Mouse (Mus musculus): ENCODE measurements at regions not wholly inside any gene's neighbourhood (a gene's known extent, or its start where the extent isn't known, plus 50 kb on each side); places are given as distances from the start of the nearest gene placed in this dataset.

DNA sequence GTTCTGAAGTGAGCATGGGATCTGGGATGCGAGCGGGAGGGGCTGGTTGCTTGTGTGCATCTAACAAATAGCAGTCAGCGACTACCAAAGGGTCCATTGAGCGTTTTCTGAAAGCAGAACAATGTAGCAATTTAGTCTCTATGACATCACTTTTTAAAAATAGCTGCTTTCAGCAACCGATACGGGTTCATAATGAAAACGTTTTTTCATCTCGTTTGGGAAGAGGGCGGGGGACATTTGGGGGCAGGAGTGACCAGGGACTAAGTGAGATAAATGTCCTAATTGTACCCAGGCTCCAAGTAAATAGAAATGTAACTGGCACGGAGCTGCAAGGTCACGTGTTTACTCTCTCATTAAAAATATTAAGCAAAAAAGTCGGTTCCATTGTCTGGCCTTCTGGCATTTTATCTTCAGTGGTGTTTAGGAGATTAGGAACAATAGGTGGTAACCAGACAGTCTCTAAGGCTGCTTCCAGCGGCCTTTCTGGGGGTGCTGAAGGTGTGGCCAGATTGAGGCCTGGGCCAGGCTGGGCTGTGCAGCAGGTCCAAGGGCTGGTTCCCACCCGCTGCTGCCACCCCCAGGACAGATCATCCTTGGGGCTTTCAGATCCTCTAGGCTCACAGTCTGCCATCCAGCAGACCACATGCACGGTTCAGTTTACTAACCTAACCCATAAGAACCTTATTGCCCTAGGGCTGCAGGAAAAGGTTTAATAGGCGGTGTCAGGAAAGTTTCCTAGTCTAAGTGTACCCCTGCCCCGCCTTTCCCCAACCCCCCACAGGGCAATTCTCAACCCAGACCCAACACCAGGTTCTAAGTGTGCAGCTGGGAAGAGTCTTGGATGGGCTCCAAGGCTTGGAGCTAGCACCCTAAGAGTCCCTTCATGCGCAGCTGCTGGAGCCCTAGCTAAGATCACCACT lies 1126.5 kb upstream of the Gulo start:
- Histone ChIP-seq H3K36me3 (no peaks in the 10 kb centered on the region), H3K27me3 (no peaks in the 10 kb centered on the region), H3K9me3 (no peaks in the 10 kb centered on the region), H3K4me2 (replicated peaks) (peak overlapping the region; percentile 1), H3K27ac (replicated peaks) (peak overlapping the region; percentile 78), H3K9ac (replicated peaks) (no peak overlapping the region), H3K4me3 (no peak overlapping the region), H3K4me1 (peaks cover 32% of the 10 kb centered on the region)
- ATAC-seq (replicated peaks), result peak; percentile 95
- WGBS, result 5% methylated on average over 18 of the region's 18 CpGs

DNA sequence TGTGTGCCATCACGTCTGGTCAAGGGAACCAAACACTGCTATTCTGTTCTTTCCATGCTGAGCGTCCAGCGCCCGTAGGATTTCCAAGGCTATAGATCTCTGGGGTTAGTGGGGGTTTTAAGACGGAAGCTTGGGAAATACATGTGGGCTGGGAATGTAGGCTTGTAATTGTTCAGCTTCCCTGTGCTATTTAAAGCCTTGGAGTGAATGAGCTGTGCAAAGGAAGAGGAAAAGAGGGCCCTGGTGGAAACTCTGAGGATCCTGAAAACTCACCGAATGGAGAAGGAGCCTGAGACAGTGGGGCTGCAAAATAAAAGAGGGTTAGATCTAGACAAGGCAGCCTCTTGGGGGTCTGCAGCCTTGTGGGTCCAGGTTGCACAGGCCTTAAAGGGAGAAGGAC lies 1124.2 kb upstream of the Gulo start:
- no peak overlapping the region for H3K4me3 ChIP-seq
- no peaks in the 10 kb centered on the region for H3K27me3 ChIP-seq
- H3K4me2 ChIP-seq (replicated peaks), result no peak overlapping the region
- no peak overlapping the region for H3K9ac ChIP-seq (replicated peaks)
- no peak overlapping the region for H3K27ac ChIP-seq (replicated peaks)
- ATAC-seq (replicated peaks), result no peak
- 0 out of 2 replicates have a peak, but pooled peaks cover 5% of the 10 kb centered on the region for H3K9me3 ChIP-seq
- H3K36me3 ChIP-seq, result no peaks in the 10 kb centered on the region
- H3K4me1 ChIP-seq, result peaks cover 32% of the 10 kb centered on the region
- 69% methylated on average over 6 of the region's 6 CpGs for WGBS

DNA sequence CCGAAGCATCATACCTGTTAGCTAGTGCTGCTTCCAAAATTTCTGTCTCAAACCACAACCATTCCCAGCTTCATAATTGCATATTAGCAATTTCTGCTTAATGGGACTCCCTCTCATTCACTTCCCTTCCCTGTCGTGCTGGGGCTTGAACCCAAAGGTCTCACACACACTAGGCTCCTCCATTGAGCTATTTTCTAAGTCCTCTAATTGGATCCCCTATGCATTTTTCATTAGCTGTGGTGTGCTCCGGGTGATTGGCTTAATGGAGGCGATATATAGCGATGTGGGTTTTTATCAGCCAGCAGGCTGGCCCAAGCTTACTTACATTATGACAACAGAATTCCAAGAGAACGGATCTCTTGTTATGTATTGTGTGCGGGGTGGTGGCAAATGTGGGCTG lies 1118.1 kb upstream of the Gulo start:
- Histone ChIP-seq H3K4me1 (peaks cover 23% of the 10 kb centered on the region), H3K4me2 (replicated peaks) (no peak overlapping the region), H3K9ac (replicated peaks) (no peak overlapping the region), H3K4me3 (no peak overlapping the region), H3K36me3 (no peaks in the 10 kb centered on the region), H3K27ac (replicated peaks) (peak overlapping the region; percentile 46), H3K9me3 (0 out of 2 replicates have a peak, but pooled peaks cover 5% of the 10 kb centered on the region), H3K27me3 (no peaks in the 10 kb centered on the region)
- 22% methylated on average over 7 of the region's 7 CpGs for WGBS
- ATAC-seq (replicated peaks), result peak; percentile 65

DNA sequence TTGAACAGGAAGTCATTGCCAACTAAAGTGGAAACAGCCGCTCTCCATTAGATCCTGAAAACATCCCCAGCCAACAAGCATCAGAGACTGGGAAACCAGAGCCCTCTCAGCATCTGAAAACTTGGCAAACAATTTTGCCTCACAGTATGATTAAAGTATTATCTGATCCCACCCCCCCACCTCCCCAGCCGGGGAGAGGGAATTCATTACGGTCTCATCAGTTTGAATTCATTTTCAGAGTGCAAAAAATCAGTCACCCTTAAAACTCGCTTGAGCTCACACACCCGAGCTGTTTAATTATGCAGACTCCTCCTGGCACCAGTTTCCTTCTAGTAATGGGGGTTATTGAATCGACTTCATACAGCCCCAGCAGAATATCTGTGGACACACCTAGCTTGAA lies 1117.2 kb upstream of the Gulo start:
- Histone ChIP-seq H3K36me3 (no peaks in the 10 kb centered on the region), H3K4me1 (peaks cover 23% of the 10 kb centered on the region), H3K9ac (replicated peaks) (no peak overlapping the region), H3K4me2 (replicated peaks) (no peak overlapping the region), H3K27ac (replicated peaks) (peak overlapping the region; percentile 46), H3K9me3 (0 out of 2 replicates have a peak, but pooled peaks cover 5% of the 10 kb centered on the region), H3K4me3 (no peak overlapping the region), H3K27me3 (no peaks in the 10 kb centered on the region)
- peak; percentile 79 for ATAC-seq (replicated peaks)
- 14% methylated on average over 6 of the region's 6 CpGs for WGBS

DNA sequence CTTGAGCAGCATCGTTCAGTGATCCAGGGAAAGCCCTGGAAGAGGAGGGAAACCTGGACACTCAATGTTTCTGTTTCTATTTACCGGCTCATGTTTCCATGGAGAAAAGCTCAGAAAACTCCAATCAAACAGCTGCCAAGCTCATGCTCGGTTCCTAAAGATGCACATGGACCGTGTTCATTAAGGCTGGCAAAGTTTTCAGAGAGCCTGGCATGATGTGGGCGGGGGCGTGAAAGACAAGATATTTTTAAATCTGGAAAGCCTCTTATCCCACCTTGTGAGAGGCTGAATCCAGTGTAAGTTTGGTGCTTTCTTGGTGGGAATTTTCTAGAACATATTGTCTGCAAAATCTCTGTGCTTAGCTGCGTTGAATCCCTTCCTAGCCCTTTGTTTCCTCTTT lies 1114.3 kb upstream of the Gulo start:
- WGBS, result 59% methylated on average over 7 of the region's 7 CpGs
- Histone ChIP-seq H3K9me3 (no peaks in the 10 kb centered on the region), H3K4me2 (replicated peaks) (no peak overlapping the region), H3K9ac (replicated peaks) (no peak overlapping the region), H3K4me3 (no peak overlapping the region), H3K27ac (replicated peaks) (no peak overlapping the region), H3K27me3 (no peaks in the 10 kb centered on the region), H3K4me1 (peaks cover 23% of the 10 kb centered on the region), H3K36me3 (no peaks in the 10 kb centered on the region)
- ATAC-seq (replicated peaks), result no peak
